Mouse (Mus musculus) lung, postnatal 10 days (tissue): ENCODE measurements around the gene Gm49711.

ENCODE experiments used
- DNase-seq: peaks from one replicate; pipeline ENCODE4 v3.0.0; 2021

Gene Gm49711

GRCm38 (mm10) chr16:92127226-92127625 lies 69.1 kb downstream of the Gm49711 start:
- no peak for DNase-seq

DNA sequence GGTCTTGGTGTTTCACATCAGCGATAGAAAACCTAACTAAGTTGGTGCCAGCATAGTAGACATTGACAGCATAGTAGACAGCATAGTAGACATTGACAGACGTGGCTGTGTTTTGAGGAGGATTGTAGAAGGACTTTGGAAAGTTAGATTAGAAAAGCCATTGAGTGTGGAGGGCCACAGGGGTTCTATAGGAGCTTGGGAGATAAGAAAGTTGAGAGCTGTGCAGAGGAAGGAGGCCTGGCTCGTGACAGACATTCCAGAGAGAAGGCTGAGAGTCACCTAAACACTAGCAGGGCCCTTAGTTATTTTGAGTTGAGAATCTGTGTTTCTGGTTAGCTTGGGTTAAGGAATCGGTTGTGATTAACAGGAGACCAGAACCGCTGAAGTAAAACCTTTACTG lies 69.5 kb downstream of the Gm49711 start:
- DNase-seq: no peak

DNA sequence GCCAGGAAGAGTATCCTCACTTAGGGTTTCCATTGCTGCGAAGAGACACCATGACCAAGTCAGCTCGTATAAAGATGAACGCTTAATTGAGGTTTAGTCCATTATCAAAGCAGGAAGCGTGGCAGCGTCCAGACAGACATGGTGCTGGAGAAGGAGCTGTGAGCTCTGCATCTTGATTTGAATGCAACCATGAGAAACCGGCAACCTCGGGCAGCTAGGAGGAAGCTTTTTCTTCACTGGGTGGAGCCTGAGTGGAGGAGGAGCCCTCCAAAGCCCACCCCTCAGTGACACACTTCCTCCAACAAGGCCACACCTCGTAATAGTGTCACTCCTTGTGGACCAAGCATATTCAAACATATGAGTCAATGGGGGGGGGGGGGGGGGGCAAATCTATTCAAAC lies 71.7 kb downstream of the Gm49711 start:
- no peak for DNase-seq

- DNase-seq: no peak
Observed at GRCm38 (mm10) chr16:92132511-92132910, 74.4 kb downstream of the Gm49711 start.

DNA sequence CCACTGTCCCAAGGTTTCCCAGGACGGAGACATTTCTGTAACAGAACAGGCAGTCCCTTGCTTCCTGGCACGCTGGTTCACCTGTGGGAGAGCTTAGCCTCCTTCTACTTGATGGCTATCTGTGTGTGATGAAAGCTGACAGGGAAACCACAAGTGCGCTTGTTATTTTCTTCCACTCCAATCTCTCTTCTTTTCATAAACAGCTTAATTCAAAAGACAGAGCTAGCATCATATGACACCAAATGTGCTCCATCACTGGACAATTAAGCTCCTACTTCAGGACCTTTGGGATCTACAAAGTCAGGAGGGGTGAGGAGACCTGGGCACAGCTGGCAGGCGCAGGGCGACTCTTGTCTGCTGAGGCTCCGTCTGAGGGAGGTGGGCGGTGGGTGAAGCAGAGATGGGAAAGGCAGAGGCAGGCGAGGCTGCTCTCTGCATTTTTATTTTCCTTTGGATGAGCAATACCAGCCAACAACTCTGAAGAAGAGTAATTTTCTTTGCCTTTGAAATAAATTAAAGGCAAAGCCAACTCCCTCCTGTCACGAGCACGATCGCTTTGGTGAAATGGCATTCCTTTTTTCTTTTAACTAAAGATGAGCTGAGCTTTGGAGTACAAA lies 76.1 kb downstream of the Gm49711 start:
- no peak for DNase-seq

DNA sequence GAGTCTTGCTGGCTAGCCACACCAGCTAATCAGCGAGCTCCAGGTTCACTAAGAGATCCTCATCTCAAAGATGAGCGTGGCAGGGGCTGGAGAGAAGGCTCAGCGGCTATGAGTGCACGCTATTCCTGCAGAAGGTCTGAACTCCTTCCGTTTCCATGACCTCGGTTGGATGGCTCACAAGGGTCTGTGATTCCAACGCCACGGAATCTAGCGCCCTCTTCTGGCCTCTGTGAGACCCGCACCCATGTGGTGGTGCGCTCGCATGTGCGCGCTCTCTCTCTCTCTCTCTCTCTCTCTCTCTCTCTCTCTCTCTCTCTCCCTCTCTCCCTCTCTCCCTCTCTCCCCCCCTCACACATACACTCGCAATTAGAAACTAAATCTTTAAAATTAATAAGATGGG lies 78.2 kb downstream of the Gm49711 start:
- no peak for DNase-seq

DNA sequence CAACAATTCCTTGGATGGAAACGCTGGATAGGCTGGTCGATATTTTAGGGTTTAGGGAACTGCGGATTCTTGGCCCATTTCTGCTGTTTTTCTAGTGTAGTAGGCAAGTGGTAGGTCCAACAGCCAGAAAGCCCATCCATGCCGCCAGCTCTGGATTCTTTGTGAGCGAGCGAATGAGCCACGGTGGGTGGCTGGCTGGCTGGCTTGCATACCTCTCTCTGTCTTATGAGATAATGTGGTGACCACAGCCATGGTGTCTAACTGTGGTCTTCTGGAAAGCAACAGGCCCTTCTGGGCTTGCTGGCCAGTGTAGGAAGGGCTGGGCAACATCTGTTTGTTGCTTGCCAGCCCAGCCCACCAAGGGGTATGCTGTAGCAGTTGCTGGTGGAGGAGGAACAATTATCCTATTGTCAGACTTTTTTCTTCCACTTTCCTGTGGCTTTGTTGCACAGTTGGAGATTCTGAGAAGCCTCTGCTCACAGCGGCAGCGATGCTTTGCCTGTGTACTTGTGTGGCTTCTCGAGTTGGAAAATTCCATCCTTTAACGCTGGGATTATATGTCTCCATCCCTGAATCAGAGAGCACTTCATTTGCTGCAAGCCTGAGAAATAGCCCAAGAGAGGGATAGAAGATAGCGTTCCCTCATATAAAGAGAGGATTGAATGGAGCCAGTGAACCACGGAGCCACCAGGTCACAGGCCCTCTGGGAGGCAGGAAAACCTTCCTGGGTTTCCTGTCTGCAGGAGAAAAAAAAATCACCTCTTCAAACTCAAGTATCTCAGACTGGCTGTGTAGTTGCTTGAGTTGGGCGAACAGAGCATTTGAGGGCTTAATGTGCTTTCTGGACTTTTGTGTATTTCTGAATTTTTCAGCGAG lies 81.5 kb downstream of the Gm49711 start:
- DNase-seq: no peak

- no peak for DNase-seq
Observed at GRCm38 (mm10) chr16:92140328-92140727, 82.2 kb downstream of the Gm49711 start.

DNA sequence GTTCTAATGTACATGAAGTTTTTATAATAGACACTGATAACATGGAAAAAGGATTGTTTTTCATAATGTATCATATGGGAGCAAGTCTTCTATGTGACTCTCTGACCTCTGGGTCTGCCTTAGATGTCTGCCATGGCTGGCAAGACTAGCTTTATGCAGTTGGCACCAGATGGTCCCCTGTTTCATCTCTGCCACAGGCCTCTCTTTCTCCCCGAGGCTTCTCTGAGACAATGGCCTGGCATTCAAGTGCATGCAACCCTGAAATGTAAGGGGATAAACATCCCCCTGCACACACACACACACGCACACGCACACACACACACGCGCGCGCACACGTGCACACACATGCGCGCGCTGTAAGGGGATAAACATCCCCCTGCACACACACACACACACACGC lies 82.9 kb downstream of the Gm49711 start:
- DNase-seq: no peak

DNA sequence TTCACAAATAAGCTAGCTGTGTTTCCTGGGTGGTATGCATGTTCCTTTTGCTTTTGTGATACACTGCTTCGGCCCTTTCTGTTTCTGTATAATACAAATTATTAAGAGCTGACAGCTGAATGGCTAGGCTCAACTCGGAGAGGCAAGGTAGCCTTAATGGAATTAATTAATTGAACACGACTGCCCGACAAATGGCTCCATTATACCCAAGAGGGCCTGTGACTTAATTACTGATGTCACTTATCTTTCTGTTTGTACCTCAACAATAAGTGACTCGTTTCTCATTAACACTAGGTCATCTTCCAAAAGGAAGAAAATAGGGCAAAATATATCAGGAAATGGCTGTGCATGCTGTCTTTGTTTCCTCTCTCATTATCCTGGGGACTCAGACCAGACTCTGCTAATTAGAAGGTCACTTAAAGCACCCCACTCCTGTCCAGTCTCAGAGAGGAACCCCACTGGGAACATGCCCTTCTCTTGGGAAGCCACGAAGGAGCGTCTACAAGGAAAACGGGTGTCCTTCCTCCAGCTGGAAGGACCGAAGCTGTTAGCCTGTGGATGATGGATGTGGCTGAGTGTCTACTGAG lies 84.4 kb downstream of the Gm49711 start:
- no peak for DNase-seq

DNA sequence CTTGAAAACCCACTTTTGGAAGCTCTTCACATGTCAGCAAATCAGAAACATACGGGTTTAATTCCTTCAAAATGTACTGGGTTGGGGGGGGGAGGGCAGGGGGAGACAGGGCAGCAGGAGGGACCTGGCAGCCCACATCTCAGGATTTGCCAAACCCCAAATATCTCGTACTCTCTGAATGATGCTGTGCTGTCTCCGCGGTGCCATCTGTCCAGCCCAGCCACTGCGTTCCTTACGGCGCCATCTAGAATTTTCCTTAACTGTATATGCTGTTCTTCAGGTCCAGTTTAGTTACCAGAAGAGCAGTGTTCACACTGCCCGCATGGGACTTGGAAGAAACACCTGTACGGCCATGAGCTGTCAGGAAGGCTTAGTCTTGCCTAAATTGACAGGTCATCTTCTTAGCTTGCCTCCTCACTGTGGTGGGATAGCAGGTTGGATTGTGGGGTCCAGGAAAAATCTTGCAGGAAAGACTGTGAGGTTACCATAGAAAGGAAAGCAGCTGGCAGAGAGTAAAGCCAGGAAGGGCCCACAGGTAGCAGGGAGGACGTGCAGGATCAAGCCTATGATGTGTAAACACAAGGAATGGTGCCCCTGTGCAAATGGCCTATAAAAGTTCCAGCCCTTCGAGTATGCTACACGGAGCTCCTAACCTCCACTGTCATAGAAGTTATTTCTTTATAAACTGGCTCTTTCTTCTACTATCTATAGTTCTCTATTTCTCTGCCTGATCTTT lies 89.7 kb downstream of the Gm49711 start:
- no peak for DNase-seq

DNA sequence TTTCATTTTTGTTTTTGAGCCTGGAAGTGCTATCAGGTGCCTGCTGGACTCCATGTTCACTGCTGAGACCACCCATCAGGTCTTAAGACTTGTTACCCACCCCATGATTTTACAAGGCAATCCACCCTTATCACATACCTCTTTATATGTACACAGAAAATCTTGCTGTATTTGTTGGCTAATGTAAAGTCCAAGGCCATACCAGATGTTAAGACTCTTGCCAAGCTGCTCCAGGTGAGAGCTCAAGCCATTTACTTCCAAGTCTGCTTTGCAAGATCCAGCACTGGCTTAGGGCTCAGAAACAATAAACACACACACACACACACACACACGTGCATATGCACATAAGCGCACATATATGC lies 90.2 kb downstream of the Gm49711 start:
- DNase-seq: no peak

GRCm38 (mm10) chr16:92150975-92151374 lies 92.9 kb downstream of the Gm49711 start:
- no peak for DNase-seq

DNA sequence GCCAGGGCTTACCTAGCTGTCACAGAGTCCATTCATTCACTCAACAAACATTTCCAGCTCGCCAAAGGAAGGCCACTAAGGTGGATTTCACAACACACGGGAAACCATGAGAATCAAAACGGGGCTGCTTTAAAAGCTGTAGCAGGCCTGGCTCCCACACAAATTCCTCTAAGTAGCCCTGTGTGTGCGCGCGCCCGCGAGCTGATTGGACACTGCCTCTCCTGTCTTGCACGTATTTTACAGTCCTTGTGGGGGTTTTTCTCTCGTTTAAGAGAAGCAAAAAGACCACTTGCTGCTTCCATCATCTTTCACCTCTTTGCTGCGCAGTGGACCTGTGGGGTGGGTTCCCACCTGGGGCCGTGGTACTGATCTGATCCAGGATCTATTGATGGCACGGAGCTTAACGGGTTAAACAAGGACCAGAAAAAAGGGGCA lies 99.9 kb downstream of the Gm49711 start:
- DNase-seq: peak; percentile 42

DNA sequence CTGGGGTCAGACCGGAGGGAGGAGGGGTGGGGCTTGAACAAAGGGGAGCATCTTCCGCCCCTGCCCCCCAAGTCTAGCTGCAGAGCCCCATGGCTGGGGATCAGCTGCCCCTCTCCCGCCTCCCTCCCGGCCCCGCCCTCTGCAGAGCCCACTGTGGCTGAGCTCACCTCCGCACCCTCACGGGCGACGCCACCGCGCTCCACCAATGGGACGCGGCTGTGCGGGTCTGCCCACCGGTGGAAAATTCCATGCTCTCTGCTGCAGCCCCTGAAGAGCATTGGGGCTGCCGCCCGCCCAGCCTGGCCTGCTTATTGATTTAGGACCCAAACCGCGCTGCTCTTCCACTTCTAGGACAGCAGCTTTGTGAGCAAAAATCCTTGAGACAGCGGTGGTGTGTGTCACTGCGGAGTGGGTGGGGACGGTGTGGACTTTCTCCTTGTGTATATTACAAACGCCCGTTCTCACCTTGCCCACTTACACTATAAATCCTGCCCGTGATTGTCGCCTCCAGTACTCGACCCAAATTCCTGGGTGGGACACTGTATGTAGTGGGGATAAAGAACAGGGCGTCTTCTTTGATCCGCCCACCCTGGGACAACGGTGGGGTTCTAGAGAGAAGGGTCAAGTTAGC lies 100.5 kb downstream of the Gm49711 start:
- peak; percentile 70 for DNase-seq

DNA sequence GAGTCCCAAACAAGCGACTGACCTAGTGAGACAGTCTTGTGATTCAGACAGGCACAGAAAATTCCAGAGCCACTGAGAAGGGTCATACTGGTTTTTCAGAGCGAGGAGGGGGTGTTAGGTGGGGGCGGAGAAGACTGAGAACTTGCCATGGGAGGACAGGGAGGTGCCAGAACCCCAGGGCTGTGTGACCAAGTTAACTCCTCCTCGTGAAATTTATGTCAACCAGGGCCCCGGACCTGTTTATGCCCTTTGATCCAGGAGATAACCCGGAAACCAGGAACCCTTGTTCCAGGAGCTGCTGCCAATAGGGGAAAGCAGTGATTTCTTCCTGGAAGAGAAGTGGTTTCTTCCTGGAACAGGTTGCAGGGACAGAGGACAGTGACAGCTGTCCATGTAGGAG lies 101.0 kb downstream of the Gm49711 start:
- peak; percentile 27 for DNase-seq

GRCm38 (mm10) chr16:92162289-92162688 lies 104.2 kb downstream of the Gm49711 start:
- no peak for DNase-seq

DNA sequence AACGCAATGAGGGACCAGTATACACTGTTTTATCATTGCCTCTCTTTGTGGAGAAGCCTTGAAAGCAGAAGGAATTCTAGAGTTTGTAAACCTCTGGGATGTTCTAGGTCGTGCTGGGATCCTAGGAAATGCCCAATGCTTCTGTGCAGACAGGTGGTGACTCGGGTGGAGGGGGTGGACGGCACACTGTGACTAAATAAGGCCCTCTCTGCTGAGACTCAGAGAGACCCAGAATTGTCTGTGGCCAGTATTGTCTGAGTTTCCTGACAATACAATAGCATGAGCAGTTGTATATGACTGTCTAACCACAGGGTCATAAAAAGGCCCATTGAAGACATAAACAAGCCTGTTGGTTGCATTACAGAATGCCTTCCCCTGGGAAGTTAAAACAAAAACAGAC lies 105.4 kb downstream of the Gm49711 start:
- DNase-seq: peak; percentile 22

- DNase-seq: no peak
Observed at GRCm38 (mm10) chr16:92176052-92176451, 117.9 kb downstream of the Gm49711 start.

GRCm38 (mm10) chr16:92177718-92178117 lies 119.6 kb downstream of the Gm49711 start:
- peak; percentile 15 for DNase-seq

DNA sequence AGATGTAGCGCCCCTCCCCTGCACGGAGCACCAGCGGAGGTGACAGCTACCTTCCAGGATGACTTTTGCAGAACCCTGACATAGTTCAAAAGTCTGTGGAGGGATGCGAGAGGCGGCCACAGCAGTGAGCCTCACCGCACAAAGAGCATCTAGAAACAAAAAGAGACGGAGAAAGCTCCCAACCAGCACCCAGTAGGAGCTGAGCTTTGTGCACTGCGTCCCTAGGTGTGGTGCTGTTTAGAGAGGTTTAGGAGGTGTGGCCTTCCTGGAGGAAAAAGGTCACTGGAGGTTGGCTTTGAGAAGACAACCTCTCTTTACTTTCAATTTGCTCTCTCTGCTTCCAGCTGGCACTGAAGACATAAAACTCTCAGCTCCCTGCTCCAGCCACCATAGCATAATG lies 121.2 kb downstream of the Gm49711 start:
- no peak for DNase-seq

DNA sequence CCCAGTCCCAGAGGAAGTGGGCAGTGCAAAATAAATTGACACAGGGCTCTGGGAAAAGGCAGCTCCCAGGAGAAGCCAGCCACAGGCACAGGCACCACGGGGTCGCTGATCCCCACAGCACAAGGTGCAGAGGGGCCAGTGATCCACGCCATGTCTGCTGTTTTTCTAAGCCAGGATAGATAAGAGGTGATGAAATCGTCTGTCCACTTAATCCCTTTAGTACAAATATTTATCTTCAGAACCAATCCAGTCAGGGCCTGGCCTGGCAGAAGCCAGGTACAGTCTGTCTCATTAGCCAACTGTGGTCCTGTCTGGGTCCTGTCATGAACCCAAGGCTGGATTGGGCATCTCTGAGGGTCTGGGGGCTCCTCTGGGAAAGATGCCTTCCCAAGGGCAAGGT lies 125.4 kb downstream of the Gm49711 start:
- no peak for DNase-seq

DNA sequence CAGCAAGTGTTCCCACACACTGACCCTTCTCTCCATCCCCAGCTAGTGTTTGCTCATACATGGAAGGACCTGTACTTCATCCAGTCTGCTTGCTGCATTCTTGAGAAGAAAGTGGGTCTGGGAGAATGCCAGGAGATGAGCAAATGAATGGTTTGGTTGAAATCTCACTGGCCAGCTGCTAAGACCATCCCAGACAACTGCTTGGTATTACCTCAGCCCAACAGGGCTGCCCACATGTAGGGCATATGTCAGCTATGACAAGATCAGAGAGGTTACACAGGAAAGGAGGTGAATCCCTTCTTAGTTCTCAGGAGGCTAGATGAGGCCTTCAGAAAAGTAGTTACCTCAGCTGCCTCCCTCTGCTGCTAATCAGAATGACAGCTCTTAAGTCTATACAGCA lies 132.5 kb downstream of the Gm49711 start:
- DNase-seq: no peak
